In the genomic region with DNA sequence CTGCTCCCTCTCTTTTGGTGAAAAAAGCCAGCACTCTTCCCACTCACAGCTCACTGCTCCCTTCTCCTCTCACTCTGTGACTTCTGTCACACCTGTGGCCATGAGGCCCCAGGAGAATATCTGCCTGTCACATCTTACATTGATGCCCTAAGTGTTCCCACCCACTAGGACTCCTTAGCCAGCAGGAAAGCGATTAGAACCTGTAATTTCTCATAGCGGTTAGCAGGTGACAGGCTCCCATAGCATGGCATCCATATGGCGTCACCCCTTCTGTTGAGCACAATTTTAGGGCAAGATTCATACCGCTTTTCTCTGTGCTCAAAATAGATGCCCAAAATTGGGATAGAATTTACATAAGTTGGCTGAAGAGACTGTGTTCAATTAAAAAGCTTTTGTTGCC, we compare ENCODE assay signal across 15 mouse cellular contexts.
A peak's percentile ranks its signal among the peaks of the same experiment; 100 is the strongest.
DNase-seq lines count a peak whose midpoint lies in the region; ATAC-seq and TF ChIP-seq lines count a peak whose summit lies in the region.
"Had no signal": no experiment of that assay in that cellular context is flagged by ENCODE, and none has a peak within 500 bp of the region (broad histone marks: within the 10 kb centered on the region; RNA-seq: fewer than 3 reads in every experiment).

No protein-coding gene starts in this region.

- no peak overlapping the region for H3K27ac ChIP-seq in forebrain, embryonic 13.5 days
- H3K27ac ChIP-seq in forebrain, embryonic 11.5 days (ENCODE audit: low read depth, low read length), result no peak overlapping the region
- no peak overlapping the region for H3K27ac ChIP-seq in lung, postnatal 0 days (ENCODE audit: low read length)
- H3K27ac ChIP-seq: heart, adult 2 months; lung, embryonic 15.5 days had no signal

- peak; percentile 67; the same call in 1 of the 2 replicates for ATAC-seq in forebrain, embryonic 13.5 days
- ATAC-seq in forebrain, embryonic 11.5 days (replicated peaks; ENCODE audit: low FRiP score), result no peak
- no peak for ATAC-seq in megakaryocyte, adult 5-6 weeks (ENCODE audit: poor library complexity, severe bottlenecking)
- ATAC-seq in lung, postnatal 0 days, result no peak

- WGBS in forebrain, embryonic 13.5 days, result 78% methylated on average over 4 of the region's 4 CpGs
- 88% methylated on average over 4 of the region's 4 CpGs for WGBS in forebrain, embryonic 11.5 days
- WGBS in lung, postnatal 0 days, result 67% methylated on average over 4 of the region's 4 CpGs

- no peaks in the 10 kb centered on the region for H3K36me3 ChIP-seq in forebrain, embryonic 13.5 days (ENCODE audit: poor library complexity, severe bottlenecking)
- H3K36me3 ChIP-seq in forebrain, embryonic 11.5 days (ENCODE audit: control insufficient read depth, insufficient read depth, low read length), result no peaks in the 10 kb centered on the region
- H3K36me3 ChIP-seq in lung, postnatal 0 days (ENCODE audit: insufficient read depth, low read length), result no peaks in the 10 kb centered on the region
- H3K36me3 ChIP-seq: lung, embryonic 15.5 days had no signal

- TF ChIP-seq EP300 in lung, postnatal 0 days (IDR thresholded peaks at IDR 0.05), result no peak

- no peak overlapping the region for H3K4me3 ChIP-seq in forebrain, embryonic 13.5 days
- no peak overlapping the region for H3K4me3 ChIP-seq in forebrain, embryonic 11.5 days (ENCODE audit: low read depth, low read length)
- H3K4me3 ChIP-seq in lung, postnatal 0 days (ENCODE audit: low read depth, low read length), result no peak overlapping the region
- H3K4me3 ChIP-seq: heart, adult 2 months; lung, embryonic 15.5 days; megakaryocyte, embryonic 14.5 days had no signal

- no peaks in the 10 kb centered on the region for H3K27me3 ChIP-seq in forebrain, embryonic 13.5 days
- H3K27me3 ChIP-seq in forebrain, embryonic 11.5 days (ENCODE audit: control insufficient read depth, insufficient read depth, low read length), result no peaks in the 10 kb centered on the region
- H3K27me3 ChIP-seq in lung, postnatal 0 days (replicated peaks; ENCODE audit: insufficient read depth, low read length), result no peaks in the 10 kb centered on the region
- H3K27me3 ChIP-seq: lung, embryonic 15.5 days; megakaryocyte, embryonic 14.5 days had no signal

- DNase-seq in forebrain, embryonic 11.5 days (ENCODE audit: low spot score), result no peak
- peak; percentile 87 for DNase-seq in brain, adult 2 months (ENCODE audit: low read depth, low spot score)
- DNase-seq in frontal cortex, adult 2 months (ENCODE audit: extremely low spot score in 1 of 2, low spot score in 1 of 2), result peak; percentile 75 to 77
- peak; percentile 59 to 78 for DNase-seq in left cerebral cortex, adult 9 months (ENCODE audit: low spot score in 2 of 2)
- no peak for DNase-seq in heart, postnatal 25 days (ENCODE audit: low spot score)
- DNase-seq in lung, postnatal 0 days (ENCODE audit: low spot score), result no peak
- DNase-seq: cerebellum, adult 8-10 months; heart, adult 2 months; heart, postnatal 36 days; kidney, adult 8-10 months; thymus, postnatal 36 days had no signal

- H3K9me3 ChIP-seq in forebrain, embryonic 13.5 days (replicated peaks), result no peaks in the 10 kb centered on the region
- no peaks in the 10 kb centered on the region for H3K9me3 ChIP-seq in forebrain, embryonic 11.5 days (ENCODE audit: control insufficient read depth, low read length)
- H3K9me3 ChIP-seq in lung, postnatal 0 days (ENCODE audit: low read length), result no peaks in the 10 kb centered on the region
- H3K9me3 ChIP-seq: lung, embryonic 15.5 days had no signal

- no peak overlapping the region for H3K9ac ChIP-seq in forebrain, embryonic 13.5 days
- no peak overlapping the region for H3K9ac ChIP-seq in forebrain, embryonic 11.5 days (ENCODE audit: low read length)
- no peak overlapping the region for H3K9ac ChIP-seq in lung, postnatal 0 days (replicated peaks; ENCODE audit: low read depth)
- H3K9ac ChIP-seq: lung, embryonic 15.5 days had no signal

- intact Hi-C loops in heart, postnatal 25 days (cut with DNase I), result no loop called here

- H3K4me2 ChIP-seq in forebrain, embryonic 13.5 days, result no peak overlapping the region
- H3K4me2 ChIP-seq in forebrain, embryonic 11.5 days (ENCODE audit: low read depth, low read length, severe bottlenecking), result no peak overlapping the region
- H3K4me2 ChIP-seq in lung, postnatal 0 days (replicated peaks; ENCODE audit: low read depth, low read length), result no peak overlapping the region
- H3K4me2 ChIP-seq: lung, embryonic 15.5 days had no signal

- TF ChIP-seq CTCF in lung, postnatal 0 days (IDR thresholded peaks at IDR 0.05), result no peak

- H3K4me1 ChIP-seq in forebrain, embryonic 13.5 days, result peaks cover 13% of the 10 kb centered on the region
- no peaks in the 10 kb centered on the region for H3K4me1 ChIP-seq in forebrain, embryonic 11.5 days (replicated peaks; ENCODE audit: control insufficient read depth, insufficient read depth, low read length)
- no peaks in the 10 kb centered on the region for H3K4me1 ChIP-seq in lung, postnatal 0 days (ENCODE audit: insufficient read depth, low read depth, low read length)
- H3K4me1 ChIP-seq: lung, embryonic 15.5 days; megakaryocyte, embryonic 14.5 days had no signal

Comparison
In these comparisons a context has a peak if more than half of its experiments do, and no peak if none do; other contexts are left out.
1. DNase-seq: peak in brain, adult 2 months (single experiment), frontal cortex, adult 2 months (2 of 2) and left cerebral cortex, adult 9 months (2 of 2); none in forebrain, embryonic 11.5 days (single experiment), heart, postnatal 25 days (single experiment) and lung, postnatal 0 days (single experiment).